Mouse (Mus musculus) olfactory bulb, adult 2 months (tissue): ENCODE measurements around the gene Dnaaf5.

Experiments
- CTCF ChIP-seq: fragments of 200-500 bp; IDR thresholded peaks from 2 replicates; pipeline ENCODE4 v1.5.1; 2012; ENCODE audit warnings: low read depth, mild to moderate bottlenecking, low read length, moderate library complexity; ENCODE audit not compliant: insufficient read depth
- POLR2A ChIP-seq: fragments of 200-500 bp; IDR thresholded peaks from 2 replicates; pipeline ENCODE4 v1.6.1; 2012; ENCODE audit warnings: mild to moderate bottlenecking, low read depth, low read length, moderate library complexity; ENCODE audit not compliant: insufficient read depth

DNA sequence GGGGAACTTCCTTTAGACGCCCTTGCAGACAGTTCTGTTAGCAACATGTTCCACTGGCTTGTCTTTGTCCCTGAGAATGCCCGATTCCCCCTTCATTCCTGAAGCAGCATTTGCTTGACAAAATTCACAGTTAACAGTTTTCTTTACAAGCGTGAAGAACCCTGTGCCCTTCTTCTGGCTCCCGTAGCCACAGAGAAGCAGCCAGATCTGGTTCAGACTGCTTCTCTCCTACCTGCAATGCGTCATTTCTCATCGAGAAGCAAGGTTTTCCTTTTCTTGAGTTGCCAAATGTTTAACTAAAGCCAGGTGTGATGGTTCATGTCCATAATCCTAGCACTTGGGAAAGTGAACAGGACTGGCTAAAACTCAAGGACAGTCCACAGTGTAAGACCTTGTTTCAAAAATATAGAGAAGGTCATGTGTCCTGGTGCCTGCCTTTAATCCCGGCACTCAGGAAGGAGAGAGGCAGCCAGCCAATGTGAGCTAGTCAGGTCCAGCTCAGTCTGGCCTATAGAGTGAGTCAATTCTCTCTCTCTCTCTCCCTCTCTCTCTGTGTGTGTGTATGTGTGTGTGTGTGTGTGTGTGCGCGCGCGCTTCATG, 3.4 kb upstream of the Dnaaf5 start:
- TF ChIP-seq CTCF (no peak), POLR2A (no peak)
